Comparison of ENCODE assay signal across 8 mouse cellular contexts in genomic region chrX:36903115-36903768, GRCm38 (mm10). TPM values are rescaled to one million over a fixed set of nuclear protein-coding genes. Genes with fewer than 3 reads are reported as not detected.
DNase-seq lines count a peak whose midpoint lies in the region; ATAC-seq and TF ChIP-seq lines count a peak whose summit lies in the region.

No protein-coding gene starts in this region.

- peak overlapping the region; percentile 51 for H3K4me3 ChIP-seq in hindbrain, postnatal 0 days (ENCODE audit: low read length)
- peak overlapping the region; percentile 58 for H3K4me3 ChIP-seq in left cerebral cortex, adult 2 months

- peak; percentile 70 for DNase-seq in WW6 (ENCODE audit: low read depth, low spot score)
- peak; percentile 75 to 90 for DNase-seq in cerebellum, postnatal 4 days (ENCODE audit: low spot score in 2 of 2)
- DNase-seq in gastrocnemius, adult 18-20 months (ENCODE audit: low spot score) = peak; percentile 92
- DNase-seq in hindbrain, postnatal 0 days (ENCODE audit: low spot score) = peak; percentile 96
- peak; percentile 91 for DNase-seq in left cerebral cortex, adult 2 months (ENCODE audit: extremely low spot score in 1 of 2, low spot score in 2 of 2)
- DNase-seq in right cerebral cortex, adult 2 months (ENCODE audit: low spot score in 2 of 2) = peak; percentile 92 to 94
- peak; percentile 91 for DNase-seq in urinary bladder, postnatal 14 days (ENCODE audit: low spot score)

- H3K4me1 ChIP-seq in hindbrain, postnatal 0 days (ENCODE audit: insufficient read depth, low read length) = no peaks in the 10 kb centered on the region

- 30% methylated on average over 27 of the region's 32 CpGs for WGBS in hindbrain, postnatal 0 days

- H3K9ac ChIP-seq in hindbrain, postnatal 0 days (replicated peaks; ENCODE audit: low read length) = peak overlapping the region; percentile 56

- peak overlapping the region; percentile 82 for H3K27ac ChIP-seq in hindbrain, postnatal 0 days
- peak overlapping the region; percentile 85 for H3K27ac ChIP-seq in left cerebral cortex, adult 2 months

- H3K27me3 ChIP-seq in hindbrain, postnatal 0 days (ENCODE audit: insufficient read depth, low read length) = no peaks in the 10 kb centered on the region

- 0 out of 2 replicates have a peak, but pooled peaks have one; percentile 10 for TF ChIP-seq CTCF in hindbrain, postnatal 0 days (IDR thresholded peaks at IDR 0.05; ENCODE audit: low read depth)
- TF ChIP-seq CTCF in left cerebral cortex, adult 2 months (IDR thresholded peaks at IDR 0.05) = no peak; the same call in 1 of the 2 replicates

- H3K36me3 ChIP-seq in hindbrain, postnatal 0 days (ENCODE audit: insufficient read depth, low read length) = no peaks in the 10 kb centered on the region

- peak; percentile 94 for ATAC-seq in hindbrain, postnatal 0 days
- ATAC-seq in megakaryocyte, adult 5-6 weeks (ENCODE audit: poor library complexity, severe bottlenecking) = peak; percentile 96

- H3K4me2 ChIP-seq in hindbrain, postnatal 0 days (ENCODE audit: low read depth, low read length) = peak overlapping the region; percentile 56

- intact Hi-C loops in left cerebral cortex, adult 2 months (cut with DNase I) = loop anchor here (1.0 to 10.0 kb wide), 3 partner anchors 29 to 268 kb away; partner anchors contain the start of gene C330007P06Rik

- H3K9me3 ChIP-seq in hindbrain, postnatal 0 days (ENCODE audit: low read length) = no peaks in the 10 kb centered on the region

RNA-seq across cellular contexts. Expression of gene Nkrf, which starts 0.5 kb away (rescaled TPM):
- 1 to 10 TPM; 2.9 to 3.1 TPM for total RNA-seq in gastrocnemius, adult 18-20 months (2021)
- 12.8 and 15.0 TPM in 2 replicates for total RNA-seq in hindbrain, postnatal 0 days (2014; rRNA removed)
- 15.3 and 15.4 TPM in 2 replicates for polyA plus RNA-seq in hindbrain, postnatal 0 days (2015; fragmentation: Nextera tagmentation; extraction: Ambion mirVana)
- 10 to 100 TPM; 34.8 to 34.9 TPM for total RNA-seq in left cerebral cortex, adult 2 months (2021)
- total RNA-seq in megakaryocyte, adult 5-6 weeks (2015) = 6.4 and 6.6 TPM in 2 replicates
- total RNA-seq in megakaryocyte, adult 5-6 weeks (2017) = 3.2 and 8.0 TPM in 2 replicates

RNA-seq across cellular contexts. Expression of gene C330007P06Rik, which starts 29.3 kb away (rescaled TPM):
- total RNA-seq in gastrocnemius, adult 18-20 months (2021) = 10 to 100 TPM; 10.3 to 10.7 TPM
- 20.5 and 26.8 TPM in 2 replicates for total RNA-seq in hindbrain, postnatal 0 days (2014; rRNA removed)
- polyA plus RNA-seq in hindbrain, postnatal 0 days (2015; fragmentation: Nextera tagmentation; extraction: Ambion mirVana) = 20.5 and 21.5 TPM in 2 replicates
- total RNA-seq in left cerebral cortex, adult 2 months (2021) = 10 to 100 TPM; 36.6 to 37.7 TPM
- total RNA-seq in megakaryocyte, adult 5-6 weeks (2015) = 23.8 and 25.9 TPM in 2 replicates
- total RNA-seq in megakaryocyte, adult 5-6 weeks (2017) = 51.9 and 59.1 TPM in 2 replicates

RNA-seq across cellular contexts. Expression of gene Ube2a, which starts 29.5 kb away (rescaled TPM):
- total RNA-seq in gastrocnemius, adult 18-20 months (2021) = 10 to 100 TPM; 39.5 to 42.1 TPM
- total RNA-seq in hindbrain, postnatal 0 days (2014; rRNA removed) = 28.5 and 31.2 TPM in 2 replicates
- 134 and 140 TPM in 2 replicates for polyA plus RNA-seq in hindbrain, postnatal 0 days (2015; fragmentation: Nextera tagmentation; extraction: Ambion mirVana)
- total RNA-seq in left cerebral cortex, adult 2 months (2021) = 10 to 100 TPM; 42.3 to 44.0 TPM
- total RNA-seq in megakaryocyte, adult 5-6 weeks (2015) = 97.6 and 104 TPM in 2 replicates
- 19.8 and 22.7 TPM in 2 replicates for total RNA-seq in megakaryocyte, adult 5-6 weeks (2017)

Comparison
In these comparisons a context has a peak if more than half of its experiments do, and no peak if none do; other contexts are left out.
1. Peak in every context shown above with its lines: DNase-seq, ATAC-seq, H3K4me3 ChIP-seq and H3K27ac ChIP-seq.